Mouse (Mus musculus) right cerebral cortex, postnatal 14 days (tissue): ENCODE data around the gene Alcam.

Experiments
- DNase-seq: peaks from one replicate; pipeline ENCODE4 v3.0.0; 2022

Alcam gene

GRCm38 (mm10) chr16:52453971-52454514, at the start of gene Alcam:
TSS of gene Alcam (minus strand) at chr16:52454074.
- peak; percentile 42 for DNase-seq

DNA sequence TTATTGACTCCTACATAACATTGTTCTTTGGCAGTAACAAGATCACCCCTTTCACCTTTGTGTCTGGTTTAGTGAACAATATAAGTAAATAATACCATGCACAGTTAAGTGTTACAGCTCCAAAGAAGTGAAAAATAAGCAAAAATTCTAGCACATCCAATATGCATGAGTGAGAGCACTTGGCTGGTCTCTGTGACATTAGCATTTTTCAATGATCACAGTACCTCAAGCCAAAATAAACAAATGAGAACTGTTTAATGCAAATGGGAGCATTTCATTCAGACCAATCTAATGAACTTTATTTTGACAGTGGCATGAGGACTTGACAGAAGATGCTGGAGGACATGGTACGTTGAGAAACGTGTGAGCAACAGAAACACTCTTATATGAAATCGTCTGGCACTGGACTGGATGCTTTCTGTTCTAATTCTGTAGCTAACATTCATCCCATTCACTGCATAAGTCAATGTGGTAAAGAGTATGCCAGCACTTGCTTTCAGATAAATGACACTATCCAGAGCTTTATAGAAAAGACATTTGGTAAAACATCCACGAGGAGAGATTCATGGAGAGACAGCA, 45.0 kb upstream of the Alcam start:
- DNase-seq: no peak

DNA sequence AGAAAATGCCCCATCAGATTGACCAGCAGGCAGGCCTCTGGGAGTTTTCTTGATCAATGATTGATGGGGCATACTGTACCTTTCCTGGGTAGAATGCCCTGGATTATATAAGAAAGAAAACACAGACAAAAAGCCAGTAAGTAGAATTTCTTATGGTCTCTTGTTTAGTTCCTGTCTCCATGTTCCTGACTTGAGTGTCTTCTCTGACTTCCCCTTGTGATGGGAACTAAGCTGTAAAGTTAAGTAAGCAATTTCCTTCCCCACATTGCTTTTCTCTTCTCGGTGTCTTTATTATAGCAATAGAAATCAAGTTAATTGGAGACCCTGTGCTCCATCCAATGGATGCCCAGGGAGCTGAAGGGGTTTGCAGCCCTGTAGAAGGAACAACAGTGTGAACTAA, 36.7 kb upstream of the Alcam start:
- DNase-seq: no peak

DNA sequence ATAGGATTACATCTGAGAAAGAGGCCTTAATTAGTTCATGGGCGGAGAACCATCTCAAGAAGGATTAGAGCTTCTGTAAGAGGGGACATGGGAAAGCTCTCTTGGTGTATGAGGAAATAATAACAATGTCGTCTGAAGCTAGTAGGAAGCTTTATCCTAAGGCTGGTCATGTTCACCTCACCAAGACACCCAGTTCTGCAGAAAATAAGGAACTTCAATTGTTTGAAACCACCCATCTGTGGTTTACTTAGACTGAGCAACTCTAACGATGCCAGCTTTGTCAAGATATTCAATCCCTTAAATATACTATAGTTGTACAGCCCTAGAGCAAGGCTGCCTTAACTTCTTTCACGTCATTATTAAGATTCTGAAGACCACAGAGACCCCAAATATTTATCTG, 20.4 kb upstream of the Alcam start:
- no peak for DNase-seq

GRCm38 (mm10) chr16:52473089-52473488, 19.2 kb upstream of the Alcam start:
- DNase-seq: no peak

GRCm38 (mm10) chr16:52472635-52473034, 18.8 kb upstream of the Alcam start:
- DNase-seq: no peak

DNA sequence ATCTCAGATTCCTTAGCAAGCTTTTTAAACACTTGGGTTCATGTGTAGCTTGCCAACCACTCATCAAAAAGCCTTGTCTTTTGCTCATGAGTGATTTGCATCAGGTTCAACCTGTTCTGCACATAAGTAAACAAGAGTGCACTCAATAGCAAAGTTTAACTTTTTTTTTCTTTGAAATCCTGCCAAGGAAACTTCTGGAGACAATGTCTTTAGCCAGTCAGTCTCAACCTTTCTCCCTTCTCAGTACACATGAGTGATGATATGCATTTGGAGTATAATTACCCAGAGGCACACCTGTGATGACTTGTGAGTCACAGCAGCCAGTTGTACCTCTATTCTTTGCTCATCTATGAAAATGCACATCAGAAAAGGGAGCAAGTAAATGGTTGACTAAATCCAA, 18.2 kb upstream of the Alcam start:
- no peak for DNase-seq

DNA sequence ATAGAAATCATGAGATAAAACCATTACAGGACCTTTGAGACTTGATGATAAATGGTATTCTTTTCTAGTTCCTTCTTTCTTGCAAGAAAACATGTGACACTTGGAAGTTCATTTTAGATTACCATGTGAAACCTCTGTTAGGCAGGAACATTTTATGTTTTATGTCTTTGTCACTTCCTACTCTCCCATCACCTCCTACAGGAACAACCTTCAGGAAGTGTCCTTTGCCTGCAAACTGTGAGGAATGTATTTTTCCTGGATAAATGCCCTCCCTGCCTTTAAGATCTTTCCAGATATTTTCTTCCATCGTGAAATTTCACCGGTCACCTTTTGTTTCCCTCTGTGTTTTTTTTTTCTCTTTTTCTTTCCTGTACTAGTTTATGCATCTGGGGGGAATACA, 17.0 kb upstream of the Alcam start:
- no peak for DNase-seq

DNA sequence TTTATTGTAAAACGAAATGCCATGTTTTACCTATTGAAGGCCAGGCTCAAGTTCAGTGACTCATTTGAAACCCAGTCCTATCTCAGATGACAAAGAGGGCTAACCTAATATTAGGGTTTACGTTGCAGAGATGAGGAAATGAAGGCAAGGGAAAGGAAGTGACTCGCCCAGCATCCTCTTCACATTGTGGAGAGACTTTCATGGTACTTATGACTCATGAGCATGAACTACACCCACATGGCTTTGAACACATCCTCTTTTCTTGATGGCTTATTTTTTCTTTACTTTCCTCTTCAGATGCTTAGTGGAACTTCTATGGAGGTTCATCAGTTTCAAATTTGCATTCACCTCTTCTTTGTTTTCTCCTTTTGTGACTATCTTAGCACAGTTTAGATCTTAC, 16.4 kb upstream of the Alcam start:
- DNase-seq: no peak

DNA sequence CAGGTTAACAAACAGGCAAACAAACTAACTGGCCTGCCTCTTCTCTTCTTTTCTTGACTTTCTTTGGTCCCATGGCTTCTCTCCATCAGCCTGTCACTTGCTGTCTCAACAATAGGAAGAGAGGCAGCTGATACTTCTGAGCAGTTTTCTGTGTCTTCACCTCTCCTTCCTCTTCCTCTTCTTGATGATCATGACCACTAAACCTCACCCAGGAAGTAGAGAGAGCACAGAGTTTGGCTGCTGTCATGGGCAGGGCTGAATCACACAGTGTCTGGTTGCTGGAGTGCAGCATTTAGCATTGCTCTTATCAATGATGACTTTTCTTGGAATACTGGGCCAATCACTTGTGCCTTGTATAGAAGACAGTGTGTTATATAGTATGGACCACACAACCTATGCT, 14.6 kb upstream of the Alcam start:
- DNase-seq: no peak

GRCm38 (mm10) chr16:52466770-52467169, 12.9 kb upstream of the Alcam start:
- no peak for DNase-seq

DNA sequence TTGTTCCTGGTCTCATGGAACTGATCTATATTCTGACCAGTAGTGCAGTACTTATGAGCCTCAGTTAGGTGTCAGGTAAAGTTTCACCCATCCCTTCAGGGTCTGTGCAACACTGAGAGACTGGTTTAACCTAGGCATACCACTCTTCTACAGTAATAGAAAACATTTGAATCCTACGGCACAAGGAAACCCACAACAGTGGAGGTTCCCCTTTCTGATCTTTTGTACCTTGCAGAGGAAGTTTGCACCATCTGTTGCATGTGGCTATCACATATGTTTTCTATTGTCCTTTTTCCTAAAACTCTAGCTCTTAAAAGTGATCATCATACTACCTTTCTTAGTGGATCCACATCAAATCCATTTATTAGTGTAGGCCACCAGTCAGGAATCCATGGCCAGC, 10.7 kb upstream of the Alcam start:
- DNase-seq: no peak

DNA sequence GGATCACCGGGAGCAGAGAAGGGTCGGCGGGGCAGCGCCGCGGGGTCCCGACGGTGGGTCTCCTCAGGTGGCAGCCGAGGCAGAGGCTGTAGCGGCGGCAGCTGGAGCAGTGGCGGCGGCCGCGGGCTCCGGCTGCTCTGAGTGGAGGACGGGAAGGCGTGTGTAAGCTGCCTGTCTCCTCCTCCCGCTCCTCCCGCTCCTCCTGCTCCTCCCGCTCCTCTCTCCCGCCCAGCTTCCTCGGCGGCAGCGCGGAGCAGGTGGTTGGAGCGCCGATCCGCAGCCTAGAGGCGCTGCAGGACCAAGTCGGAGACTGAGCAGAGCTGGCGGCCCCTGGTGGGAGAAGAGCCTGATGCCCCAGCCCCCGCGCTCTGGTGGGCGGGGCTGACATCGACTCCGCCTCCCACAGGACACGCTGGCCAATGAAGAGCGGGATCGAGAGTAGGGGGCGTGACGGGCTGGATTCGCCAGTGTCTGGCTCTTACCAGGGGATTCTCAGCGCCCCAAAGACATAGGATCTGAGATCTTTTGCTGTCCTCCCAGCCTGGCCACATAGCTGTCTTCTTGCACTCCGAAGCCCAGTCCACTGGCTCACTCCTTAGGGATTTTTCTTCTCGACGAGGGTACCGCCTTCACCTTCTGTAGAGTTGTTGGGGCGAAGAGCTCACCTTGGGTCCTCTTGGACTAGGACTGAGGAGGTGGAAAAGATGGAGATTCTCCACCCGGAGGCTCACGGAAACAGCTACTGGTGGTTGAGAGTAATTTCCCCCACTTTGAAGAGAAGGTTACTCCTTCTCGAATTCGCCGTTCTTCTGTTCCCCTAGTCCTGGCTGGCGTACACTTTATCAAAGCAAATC, 785 bp downstream of the Alcam start:
- DNase-seq: peak; percentile 96

DNA sequence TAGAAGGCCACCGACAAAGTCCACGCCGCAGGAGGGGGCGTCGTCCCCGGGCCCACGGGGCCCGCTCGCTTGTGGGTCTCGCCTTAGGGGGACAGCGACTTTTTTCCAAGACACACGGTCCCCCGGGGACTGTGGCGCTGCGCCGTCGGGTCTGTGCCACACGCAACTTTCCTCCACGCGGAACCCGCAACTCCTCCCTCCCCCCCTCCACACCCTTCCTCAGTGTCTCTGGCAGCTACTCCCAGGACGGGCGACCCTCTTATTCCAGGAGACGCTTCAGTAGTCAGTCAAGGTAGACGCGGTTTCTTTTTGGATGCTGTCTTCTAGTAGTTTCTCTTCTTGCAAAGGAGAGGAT, 1.4 kb downstream of the Alcam start:
- peak; percentile 19 for DNase-seq

- DNase-seq: no peak
Measured at GRCm38 (mm10) chr16:52451786-52452476, 1.9 kb downstream of the Alcam start.

DNA sequence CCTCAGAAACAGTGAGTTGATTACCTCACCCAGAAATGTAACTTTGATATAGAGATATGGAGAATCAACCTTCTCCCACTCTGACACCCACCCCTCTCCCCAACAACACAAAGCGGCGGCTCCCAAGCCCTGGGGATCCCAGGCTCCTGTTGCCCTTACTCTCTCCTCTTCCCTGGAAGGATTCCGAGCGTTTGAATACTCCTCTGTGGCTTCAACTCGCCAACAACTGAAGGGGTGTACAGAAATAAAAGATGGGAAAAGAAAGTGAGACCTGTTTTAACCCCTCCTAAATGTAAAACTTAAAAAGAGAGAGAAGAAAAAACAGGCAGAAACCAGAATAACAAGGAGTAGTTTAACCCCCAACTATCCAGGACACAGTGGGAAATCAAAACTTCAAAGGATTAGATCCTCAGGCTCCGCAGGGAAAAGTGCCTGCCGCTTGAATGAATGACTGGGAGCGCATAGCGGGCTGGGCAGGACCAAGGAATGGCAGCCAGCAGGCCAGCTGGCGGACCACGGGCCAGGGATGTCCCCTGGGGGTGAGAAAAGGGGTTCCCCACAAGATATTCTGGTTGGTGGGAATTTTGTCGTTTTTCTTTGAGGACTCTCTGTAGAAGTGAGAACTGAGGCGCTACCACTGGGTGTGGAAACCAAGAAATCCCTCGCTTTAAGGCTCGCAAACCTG, 2.6 kb downstream of the Alcam start:
- DNase-seq: peak; percentile 28

DNA sequence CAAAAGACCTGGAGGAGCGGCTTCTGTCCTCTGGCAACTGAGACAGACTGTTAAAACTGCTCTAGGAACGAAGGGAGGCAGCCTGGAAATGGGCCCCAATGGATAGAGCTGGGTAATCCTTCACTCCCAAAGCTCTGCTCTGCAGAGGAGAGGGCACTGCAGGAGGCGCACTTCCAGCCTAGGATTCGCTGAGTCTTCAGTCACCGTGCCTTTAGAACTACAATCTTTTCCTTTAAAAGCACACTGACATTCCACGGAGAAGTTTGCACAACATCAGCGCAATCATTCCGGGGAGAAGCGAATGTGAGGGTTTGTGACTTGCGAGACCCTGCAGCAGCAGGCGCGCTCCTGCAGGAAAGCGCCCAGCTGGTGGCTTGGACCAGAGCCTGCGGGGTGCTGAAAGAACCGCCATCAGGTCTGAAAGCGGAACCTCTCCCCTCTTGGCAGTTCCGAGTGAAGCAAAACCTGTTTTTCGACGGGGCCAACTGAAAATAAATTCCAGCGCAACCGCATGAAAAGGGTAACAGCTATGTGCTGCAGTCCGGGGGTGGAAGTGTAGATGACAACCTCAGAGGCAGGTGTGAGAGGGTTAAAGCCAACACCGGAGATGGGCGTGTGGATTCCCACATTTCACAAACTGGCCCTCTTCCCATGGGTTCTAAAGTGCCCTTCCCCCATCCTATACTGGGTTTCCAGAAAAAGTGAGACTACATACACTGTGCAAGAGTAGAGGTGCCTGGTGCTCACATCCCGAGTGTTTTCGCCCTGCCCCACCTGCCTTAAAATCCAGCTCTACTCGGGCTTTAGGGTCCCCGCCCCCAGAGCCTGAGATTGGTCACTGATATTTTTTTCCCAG, 3.4 kb downstream of the Alcam start:
- peak; percentile 42 for DNase-seq

GRCm38 (mm10) chr16:52449889-52450244, 4.0 kb downstream of the Alcam start:
- DNase-seq: no peak

- no peak for DNase-seq
Measured at GRCm38 (mm10) chr16:52445984-52446383, 7.9 kb downstream of the Alcam start.

DNA sequence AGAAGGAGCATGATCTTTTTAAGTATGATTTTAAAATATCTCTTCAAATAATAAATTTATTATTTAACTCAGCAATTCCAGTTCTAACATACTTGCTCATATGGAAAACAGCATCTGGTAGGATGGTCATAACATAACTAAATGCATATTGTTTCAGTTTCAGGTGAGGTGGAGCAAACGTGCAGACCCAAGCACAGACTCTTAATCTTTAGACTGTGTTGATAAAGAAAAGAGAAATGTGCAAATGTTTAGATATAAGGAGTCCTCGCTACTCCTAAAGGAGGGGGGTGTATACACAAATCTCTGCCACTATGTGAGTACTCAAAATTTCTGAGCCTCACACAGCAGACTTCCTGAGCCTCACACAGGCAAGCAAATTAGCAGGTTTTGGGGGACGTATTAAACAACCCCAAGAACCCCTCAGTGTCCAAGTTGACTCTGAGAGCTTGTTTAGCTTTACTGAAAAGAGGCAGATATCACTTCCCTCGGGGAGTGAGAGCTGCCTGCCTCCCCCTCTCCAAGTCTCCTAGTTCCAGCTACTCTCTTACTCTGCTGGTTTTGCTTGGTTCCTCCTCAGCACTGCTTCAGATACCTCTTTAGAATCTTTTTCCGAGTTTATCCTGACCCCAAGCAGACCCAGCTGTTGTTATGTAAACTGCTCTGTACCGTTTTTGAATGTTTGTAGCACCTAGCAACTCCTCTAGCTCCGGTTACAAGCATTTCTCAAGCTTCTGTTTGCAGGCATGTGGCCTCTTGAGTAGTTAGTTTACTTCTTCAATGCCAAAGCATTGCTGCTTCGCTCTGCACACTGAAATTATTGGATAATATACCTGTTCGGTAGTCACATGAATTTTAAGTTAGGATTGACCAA, 10.0 kb downstream of the Alcam start:
- no peak for DNase-seq

GRCm38 (mm10) chr16:52443055-52443454, 10.8 kb downstream of the Alcam start:
- no peak for DNase-seq
